In the genomic region with DNA sequence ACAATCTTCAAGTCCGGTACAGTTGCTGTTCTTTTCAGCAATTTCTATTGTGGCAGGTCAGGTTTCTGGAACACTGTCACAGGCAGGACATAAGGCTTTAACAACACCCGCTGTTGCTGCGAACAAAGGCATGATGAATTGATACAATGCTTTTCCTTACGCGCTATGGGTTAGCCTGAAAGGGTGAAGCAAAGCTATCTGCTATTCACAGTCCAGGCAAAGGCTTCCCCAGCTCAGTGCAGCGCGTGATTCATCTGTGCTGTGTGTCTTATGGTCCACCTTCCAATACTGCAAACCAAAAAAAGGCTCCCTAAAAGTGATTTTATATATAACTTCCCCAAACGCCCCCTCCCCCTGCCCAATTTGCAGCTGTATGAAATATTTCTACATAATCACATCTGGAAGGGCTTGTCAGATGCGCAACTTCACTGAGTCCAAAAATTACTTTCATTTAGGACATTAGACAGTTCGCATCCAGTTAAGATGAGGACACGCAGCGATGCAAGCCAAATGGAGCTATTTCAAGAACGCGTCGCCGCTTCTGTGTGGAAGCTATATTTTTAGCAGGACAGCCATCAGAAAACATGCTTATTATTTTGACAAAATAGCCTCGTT, we compare ENCODE assay signal across 10 mouse cellular contexts.
DNase-seq lines count a peak whose midpoint lies in the region; ATAC-seq lines count a peak whose summit lies in the region.
"Had no signal": no experiment of that assay in that cellular context is flagged by ENCODE, and none has a peak within 500 bp of the region (broad histone marks: within the 10 kb centered on the region; RNA-seq: fewer than 3 reads in every experiment).

No protein-coding gene starts in this region.

- ATAC-seq in midbrain, embryonic 16.5 days, result peak; percentile 75; the same call in 1 of the 2 replicates
- no peak for ATAC-seq in cerebellum, adult (ENCODE audit: insufficient number of reproducible peaks, low FRiP score, low TSS enrichment)
- no peak for ATAC-seq in monocyte, adult 5-6 weeks (replicated peaks; ENCODE audit: insufficient number of reproducible peaks, low FRiP score, low TSS enrichment, poor library complexity, severe bottlenecking)

- H3K9me3 ChIP-seq in midbrain, embryonic 16.5 days (replicated peaks; ENCODE audit: control insufficient read depth, low read length, poor library complexity, severe bottlenecking), result no peaks in the 10 kb centered on the region

- no peak overlapping the region for H3K27ac ChIP-seq in midbrain, embryonic 16.5 days (ENCODE audit: low read length)

- intact Hi-C loops in heart, postnatal 10 days (cut with DNase I), result no loop called here

- H3K9ac ChIP-seq in midbrain, embryonic 16.5 days (ENCODE audit: low read depth, low read length), result no peak overlapping the region

- no peak overlapping the region for H3K4me3 ChIP-seq in midbrain, embryonic 16.5 days (ENCODE audit: low read depth, low read length)
- H3K4me3 ChIP-seq: myocyte had no signal

- no peak overlapping the region for H3K4me2 ChIP-seq in midbrain, embryonic 16.5 days (ENCODE audit: low read length)

- DNase-seq in heart, postnatal 10 days, result peak; percentile 26 to 30
- DNase-seq in heart, adult 11 months, result no peak
- DNase-seq in brain, adult 2 months (ENCODE audit: low read depth, low spot score), result peak; percentile 57
- DNase-seq in frontal cortex, postnatal 36 days (ENCODE audit: low spot score in 2 of 2), result peak; percentile 19 to 52
- no peak for DNase-seq in Muller cell, postnatal 12 days (ENCODE audit: inconsistent ontology term)
- DNase-seq: gastrocnemius, postnatal 10 days had no signal

- no peaks in the 10 kb centered on the region for H3K36me3 ChIP-seq in midbrain, embryonic 16.5 days (ENCODE audit: control insufficient read depth, insufficient read depth, low read length)

- H3K4me1 ChIP-seq in midbrain, embryonic 16.5 days (ENCODE audit: control insufficient read depth, insufficient read depth, low read length), result peaks cover 3% of the 10 kb centered on the region; the same call in 1 of the 2 replicates

- 51% methylated on average over 17 of the region's 17 CpGs for WGBS in midbrain, embryonic 16.5 days

- no peaks in the 10 kb centered on the region for H3K27me3 ChIP-seq in midbrain, embryonic 16.5 days (ENCODE audit: control insufficient read depth, insufficient read depth, low read depth, low read length)

Comparison
In these comparisons a context has a peak if more than half of its experiments do, and no peak if none do; other contexts are left out.
1. DNase-seq: peak in heart, postnatal 10 days (2 of 2), brain, adult 2 months (single experiment) and frontal cortex, postnatal 36 days (2 of 2); none in heart, adult 11 months (single experiment) and Muller cell, postnatal 12 days (single experiment).